Mouse (Mus musculus) c-Kit-negative CD71-positive TER-119-positive erythroid progenitor cells, embryonic 14.5 days (primary cell): ENCODE results near the gene Uqcc3.
"Not testable (repeated sequence)": the region's sequence is repeated elsewhere in the genome, so short reads cannot be mapped to it uniquely, and the experiment has no call there.

Experiments
- DNase-seq: peaks from one replicate; pipeline ENCODE4 v3.0.0-alpha.2; 2013; ENCODE audit warnings: low read depth, low spot score

Uqcc3 gene

DNA sequence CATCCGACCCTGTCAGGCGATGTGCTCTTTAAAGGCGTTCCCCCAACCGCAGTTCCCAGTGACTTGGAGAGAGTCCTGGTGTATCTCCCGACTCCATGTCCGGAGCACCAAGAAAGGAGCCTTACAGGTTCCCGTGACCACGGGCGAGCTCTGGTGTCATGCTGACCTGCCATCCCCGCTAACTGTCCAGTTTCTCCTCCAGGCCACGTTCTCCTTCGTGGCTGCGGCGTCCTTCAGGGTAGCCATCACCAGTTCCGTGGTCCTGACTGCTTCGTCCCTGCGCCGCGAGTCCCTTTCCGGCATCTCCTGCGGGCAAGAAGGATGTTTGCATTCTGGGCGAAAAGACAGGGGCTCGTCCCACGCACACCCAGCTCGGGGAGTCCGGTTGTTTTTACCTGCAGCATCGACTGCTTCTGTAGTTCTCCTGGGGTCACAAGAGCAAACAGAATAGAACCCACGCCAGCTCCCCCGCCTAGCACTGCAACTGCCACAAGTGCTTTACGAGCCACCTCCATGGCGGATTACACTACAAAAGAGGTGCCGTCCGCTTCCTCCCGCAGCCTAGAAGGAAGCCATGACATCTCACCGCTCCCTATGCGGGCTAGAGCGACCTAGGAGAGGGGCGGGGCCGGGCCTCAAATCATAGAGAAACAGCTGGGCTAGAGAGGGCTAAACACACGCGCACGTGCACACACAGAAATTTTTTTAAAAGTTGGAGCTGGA is at the start of gene Uqcc3:
Gene Uqcc3, minus strand, starts transcription at position 613 of the 723 bp plus-strand sequence.
- peak; percentile 72 for DNase-seq

DNA sequence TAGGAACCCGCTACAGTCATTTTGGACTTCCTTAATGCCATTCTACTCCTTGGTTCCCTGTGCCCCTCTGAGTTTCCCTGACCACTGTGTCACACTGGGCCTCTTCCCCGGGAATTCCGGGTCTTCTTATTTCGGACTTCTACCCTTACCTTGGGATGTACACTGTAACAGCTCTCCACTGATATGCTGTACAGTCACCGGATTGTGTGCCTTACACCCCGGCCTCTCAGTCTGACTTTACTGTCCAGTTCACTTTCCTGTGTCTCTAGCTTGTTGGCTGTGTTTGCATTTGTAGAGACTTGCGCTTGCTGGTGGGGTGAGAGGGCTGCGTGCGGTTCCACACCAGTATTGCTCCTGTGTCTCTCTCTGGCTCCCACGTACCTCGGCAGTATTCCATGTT is 49.4 kb upstream of the Uqcc3 start:
- DNase-seq: no peak

DNA sequence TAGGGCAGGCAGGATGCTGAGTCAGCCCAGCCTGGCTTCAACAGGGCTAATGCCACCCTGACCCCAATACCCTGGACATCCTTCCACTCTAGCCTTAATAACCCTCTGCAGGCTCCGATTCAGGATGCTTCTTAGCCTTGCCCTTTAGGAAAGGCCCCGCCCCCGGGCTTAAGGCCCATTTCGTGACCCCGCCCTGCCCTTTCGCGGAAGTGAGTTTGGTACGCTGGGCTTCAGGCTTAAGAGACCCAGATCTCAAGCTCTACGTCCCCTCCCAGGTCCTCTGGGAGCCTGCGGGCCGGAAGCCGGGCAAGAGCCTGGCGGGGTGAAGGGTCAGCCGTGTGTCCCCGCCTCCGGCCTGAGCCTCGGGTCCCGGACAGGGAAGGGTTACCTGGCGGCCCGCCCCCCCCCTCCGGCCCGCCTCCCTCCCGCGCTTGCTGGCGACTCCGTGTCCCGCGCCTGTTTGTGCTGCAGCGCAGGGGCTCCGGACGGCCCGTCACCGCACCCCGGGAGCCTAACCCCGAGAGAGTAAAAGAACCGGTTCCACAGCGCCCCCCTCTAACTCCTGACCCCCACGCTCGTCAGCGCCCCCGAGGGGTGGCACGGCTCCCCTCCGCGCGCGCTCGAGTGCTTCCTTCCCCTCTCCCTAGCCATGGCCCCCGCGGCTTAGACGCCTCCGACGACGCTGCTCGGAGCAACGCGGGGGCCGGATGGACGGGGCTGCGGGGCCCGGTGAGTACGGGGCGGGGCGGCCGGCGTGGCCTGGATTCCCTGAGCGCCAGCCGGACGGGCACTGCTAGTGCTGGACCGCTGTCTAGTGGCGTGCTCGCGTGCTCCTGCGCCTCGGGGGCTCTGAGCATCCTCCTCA is 48.7 kb upstream of the Uqcc3 start, which contains the start of the genes Rom1 and Eml3:
Gene Rom1, minus strand, starts transcription at position 133 of the 865 bp plus-strand sequence.
Gene Eml3, plus strand, starts transcription at position 329 of the 865 bp plus-strand sequence.
- DNase-seq: peak; percentile 71

DNA sequence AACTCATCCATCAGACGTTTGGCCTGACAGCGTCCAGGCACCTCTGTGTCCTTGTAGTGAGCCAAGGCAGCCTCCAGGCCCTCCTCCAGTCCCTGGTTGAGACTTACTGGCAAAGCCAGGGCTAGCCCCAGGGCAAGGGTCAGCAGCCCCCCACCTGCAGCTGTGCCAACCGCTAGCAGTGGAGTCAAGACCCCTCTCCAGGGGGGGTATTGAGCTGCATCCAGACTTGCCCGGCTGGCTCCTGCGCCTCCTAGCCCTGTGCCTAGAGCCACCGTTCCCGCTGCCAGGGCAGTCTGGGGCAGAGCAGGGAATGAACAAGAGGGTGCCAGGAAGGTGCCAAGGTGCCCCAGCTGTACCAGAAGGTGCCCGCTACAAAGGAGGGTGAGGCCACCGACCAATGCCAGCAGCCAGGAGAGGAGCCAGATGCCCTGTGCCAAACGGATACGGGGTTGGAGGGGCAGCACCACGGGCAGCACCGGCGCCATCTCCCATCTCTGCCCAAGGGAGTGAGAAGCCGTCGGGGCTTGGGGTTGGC is 48.0 kb upstream of the Uqcc3 start:
- DNase-seq: no peak

DNA sequence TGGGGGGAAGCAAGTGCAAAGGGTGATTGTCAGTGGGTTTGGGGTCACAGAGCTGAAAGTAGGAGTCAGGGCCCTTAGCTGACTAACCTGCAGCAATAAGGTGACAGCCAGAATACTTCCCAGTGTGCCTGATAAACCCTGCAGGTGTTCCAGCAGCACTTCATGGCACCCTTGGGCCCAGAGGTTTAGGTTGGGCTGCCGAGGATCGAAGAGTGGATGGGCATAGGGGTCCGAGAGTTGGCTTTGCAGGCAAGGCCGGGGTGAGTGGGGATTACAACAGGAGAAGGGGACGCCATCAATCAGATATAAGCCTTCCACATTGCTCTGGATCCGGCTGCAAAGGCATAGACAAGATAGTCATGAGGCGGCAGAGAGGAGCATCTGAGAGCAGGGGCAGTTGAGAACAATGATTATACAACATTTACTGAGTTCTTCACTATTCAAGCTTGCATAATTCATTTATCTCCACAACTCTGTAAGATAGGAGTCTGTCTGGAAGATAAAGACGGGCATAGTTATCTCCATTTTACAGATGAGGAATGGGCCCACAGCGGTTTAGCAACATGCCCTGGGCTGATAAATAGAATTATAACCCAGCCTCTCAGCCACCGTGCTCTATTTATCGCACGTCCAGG is 47.3 kb upstream of the Uqcc3 start:
- no peak for DNase-seq

DNA sequence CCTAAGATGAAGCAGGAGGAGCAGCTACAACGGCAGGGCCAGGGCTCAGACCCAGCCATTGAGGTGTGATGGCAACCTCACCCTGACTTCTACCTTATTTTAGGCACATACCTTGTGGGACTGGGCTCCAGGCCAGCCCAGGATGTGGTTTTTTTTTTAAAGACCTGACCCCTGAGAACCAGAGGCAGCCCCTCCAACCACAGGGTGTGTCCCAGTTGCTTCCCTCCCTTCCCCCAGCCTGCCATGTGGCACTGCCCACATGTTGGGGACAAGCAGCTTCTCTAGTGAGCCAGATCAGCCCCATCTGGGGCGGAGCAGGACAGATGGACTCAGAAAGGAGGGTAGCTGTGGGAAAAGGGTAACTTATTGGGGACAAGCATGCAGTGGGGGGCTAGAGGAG is 46.0 kb upstream of the Uqcc3 start:
- no peak for DNase-seq

DNA sequence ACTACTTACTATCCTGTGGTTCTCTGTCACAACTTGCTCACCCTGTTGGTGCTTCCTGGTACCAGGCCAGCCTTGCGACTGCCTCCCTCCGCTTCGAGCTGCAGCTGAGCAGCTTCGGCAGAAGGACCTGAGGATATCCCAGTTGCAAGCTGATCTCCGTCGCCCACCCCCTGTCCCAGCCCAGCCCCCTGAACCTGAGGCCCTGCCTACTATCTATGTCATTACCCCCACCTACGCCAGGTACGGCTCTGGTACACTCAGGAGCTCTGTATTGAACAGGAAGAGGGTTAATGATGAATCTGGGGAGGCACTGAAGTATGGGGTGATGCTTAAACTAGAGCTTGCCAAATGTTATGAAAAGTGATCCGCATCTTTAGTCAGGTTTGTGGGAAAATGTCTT is 41.0 kb upstream of the Uqcc3 start:
- DNase-seq: no peak

DNA sequence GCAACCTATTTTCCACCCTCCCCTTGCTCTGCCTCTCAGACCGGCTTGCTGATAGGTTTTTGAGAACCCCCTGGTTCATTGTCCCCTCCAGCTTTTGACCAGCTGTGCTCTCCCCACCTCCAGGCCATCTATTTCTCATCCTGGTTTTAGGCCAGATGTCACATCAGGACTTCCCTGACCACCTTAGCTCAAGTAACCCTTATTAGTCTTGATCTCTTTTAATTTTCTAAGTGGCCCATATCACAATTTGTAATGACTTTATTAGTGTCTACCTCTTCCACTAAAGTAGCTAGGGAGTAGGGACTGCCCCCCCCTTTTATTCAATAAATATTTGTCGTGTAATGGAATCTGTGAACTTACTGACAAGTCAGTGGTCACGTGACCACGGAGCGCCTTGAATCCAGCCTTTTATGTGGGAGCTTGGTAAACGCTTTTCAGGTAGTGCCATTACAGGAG is 40.1 kb upstream of the Uqcc3 start:
- peak; percentile 73 for DNase-seq

DNA sequence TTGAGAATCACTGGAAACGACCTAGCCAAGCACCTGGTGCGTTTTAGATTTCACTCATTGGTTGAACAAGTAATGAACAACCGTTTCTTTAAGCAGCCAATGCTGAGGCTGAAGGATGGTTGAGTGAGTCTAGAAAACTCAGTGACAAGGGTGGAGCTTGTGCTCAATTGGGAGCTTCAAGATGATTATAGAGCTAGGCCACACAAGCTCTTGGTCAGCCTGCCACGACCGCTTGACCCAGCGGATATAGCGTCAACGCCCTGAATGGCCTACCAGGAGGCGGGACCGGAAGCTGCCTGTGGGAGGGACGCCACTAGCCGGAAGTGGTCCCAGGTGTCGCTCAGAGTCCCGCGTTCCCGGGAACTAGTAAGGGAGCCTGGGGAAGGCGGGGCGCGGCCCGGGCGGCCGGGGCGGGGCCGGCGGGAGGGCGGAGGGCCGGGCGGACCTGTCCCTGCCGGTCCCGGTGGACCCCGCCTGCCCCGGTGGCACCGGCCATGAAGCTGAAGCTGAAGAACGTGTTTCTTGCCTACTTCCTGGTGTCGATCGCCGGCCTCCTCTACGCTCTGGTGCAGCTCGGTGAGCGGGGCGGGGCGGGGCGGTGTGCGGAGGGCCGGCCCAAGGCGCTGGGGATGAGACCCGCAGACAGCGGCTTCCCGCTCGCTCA is 39.5 kb upstream of the Uqcc3 start, which contains the start of gene B3gat3:
Gene B3gat3, plus strand, starts transcription at position 302 of the 664 bp plus-strand sequence.
- DNase-seq: peak; percentile 86

DNA sequence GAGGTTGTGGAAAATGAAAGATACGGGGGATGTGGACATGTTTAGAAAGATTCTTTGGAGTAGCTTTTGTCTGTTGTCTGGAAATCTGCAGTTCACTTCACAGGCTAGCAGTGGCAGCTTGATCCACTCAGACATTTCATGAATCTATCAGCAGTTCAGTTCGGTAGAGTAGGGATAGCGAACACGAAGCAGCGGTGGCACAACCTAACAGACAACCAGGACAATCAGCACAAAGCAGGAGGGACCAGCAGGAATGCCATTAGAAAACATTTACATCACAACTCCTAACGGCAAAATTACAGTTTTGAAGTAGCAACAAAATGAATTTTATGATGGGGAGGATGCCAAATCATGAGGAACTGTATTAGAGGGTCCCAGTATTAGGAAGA is 39.0 kb upstream of the Uqcc3 start:
- DNase-seq: no peak

DNA sequence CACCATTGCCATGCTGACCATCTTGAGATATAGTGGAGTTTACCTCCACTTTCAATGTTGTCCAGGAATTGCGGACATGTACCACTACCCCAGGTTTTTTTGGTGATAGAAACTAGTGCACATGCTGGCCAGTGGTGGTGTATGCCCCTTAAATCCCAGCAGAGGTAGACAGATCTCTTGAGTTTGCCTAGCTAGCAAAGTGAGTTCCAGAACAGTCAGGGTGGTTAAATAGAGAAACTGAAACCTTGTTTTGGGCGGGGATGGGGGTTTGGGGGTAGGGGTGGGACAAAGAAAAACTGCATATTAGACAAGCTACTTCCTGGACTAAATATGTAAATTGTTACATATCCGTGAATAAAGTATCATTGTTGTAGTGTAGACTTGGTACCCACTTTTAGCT is 38.3 kb upstream of the Uqcc3 start:
- no peak for DNase-seq

DNA sequence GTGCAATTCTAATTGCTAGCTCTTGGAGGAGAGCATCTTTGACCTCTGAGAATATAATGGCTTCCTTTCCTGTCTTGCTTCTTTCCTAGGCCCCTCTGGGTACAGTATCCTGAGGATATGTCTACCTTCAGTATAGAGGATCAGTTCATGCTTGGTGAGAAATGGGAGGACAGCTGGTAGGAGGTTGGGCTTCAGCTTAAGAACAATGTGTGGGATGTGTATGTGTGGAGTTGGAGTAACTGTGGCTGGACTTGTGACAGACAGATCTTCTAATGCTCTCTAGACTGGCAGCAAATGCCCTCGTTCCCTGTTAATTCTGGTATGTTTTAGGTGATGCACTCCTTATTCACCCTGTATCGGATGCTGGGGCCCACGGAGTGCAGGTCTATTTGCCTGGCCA is 33.5 kb upstream of the Uqcc3 start:
- DNase-seq: no peak

DNA sequence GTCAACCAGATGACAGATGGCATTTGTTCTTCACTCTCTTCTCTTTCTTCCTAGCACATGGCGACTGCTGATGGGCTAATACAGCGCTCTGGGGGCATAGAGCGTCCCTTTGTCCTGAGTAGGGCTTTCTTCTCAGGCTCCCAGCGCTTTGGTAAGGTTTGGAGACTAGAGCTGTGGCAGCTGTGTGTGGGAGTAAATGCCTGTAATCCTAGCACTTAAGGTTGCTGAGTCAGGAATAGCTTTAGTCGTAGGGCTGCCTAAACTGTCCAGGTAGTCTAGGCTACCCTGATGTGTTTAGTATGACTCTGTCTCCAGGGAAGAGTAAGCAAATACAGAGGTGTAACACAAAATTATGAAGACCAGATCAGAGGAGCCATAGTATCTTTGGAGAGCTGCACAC is 31.1 kb upstream of the Uqcc3 start:
- DNase-seq: no peak

DNA sequence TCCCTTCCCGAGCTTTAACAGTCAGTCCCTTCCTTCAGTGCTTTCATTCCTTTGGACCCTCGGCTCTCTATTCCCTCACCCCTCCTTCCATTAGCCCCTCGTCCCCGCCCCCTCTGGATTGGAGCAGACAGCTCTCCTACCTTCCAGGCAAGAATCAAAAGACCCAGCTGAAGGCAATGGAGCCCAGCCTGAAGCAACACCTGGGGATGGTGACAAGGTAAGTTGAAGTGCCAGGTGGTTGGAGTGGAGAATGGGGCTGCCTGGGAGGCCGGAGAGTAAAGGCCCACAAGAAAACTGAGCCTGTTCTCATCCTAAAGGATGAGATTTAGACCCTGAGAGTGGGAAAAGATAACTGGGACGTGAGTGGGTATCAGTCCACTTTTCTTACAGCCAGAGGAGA is 27.8 kb upstream of the Uqcc3 start:
- DNase-seq: no peak

DNA sequence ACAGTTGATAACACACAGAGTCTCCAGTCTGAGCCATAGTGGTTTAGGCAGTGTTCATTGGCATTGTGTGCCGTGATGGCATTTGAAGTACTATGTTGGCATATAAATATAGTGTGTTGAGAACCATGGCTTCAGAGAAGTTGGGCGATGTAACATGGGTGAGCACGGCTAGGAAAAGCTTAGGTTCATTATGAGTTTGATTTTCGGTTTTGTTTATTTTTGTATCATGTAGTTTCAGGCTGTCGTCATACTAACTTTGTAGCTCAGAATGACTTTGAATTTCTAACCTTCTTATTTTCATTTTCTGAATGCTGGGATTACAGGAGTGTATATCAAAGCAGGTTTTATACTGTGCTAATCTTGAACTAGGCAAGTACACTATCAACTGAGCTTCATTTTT is 22.7 kb upstream of the Uqcc3 start:
- DNase-seq: no peak

DNA sequence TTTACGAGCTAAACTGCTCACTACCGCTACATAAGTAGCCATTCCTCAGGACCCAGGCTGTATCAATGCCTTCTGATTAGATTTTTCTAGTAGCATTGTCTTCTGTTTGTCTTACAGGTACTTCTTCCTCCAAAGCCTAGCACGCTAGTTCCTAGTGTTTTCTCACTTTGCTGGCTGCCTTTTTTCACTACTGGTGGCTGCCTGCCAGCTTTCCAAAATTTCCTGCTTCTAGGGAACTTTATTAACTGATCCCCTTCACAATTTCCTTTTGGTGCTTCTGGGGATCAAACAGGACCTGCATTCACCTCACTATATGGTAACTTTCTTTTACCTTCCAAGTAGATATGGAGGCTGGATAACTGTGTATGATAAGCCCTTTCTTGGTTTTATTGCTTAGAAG is 18.4 kb upstream of the Uqcc3 start:
- DNase-seq: no peak

DNA sequence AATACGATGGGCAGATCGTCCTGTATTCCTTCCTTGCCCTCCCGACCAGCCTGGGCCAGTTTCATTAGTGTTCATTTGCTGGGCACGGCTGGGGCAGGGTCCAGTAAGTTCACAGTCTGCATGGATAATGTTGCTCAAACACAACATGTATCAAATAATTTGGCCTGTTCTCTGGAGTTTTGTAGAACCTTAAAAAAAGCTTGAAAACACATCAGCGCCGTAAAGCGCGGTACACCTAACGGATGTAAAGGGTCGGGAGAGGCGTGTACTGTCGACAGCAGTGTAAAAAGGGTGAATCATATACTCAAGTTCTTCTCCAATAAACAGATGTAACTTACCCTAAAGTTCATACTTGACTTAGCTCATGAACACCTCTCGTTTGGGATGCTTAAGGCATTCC is 17.9 kb upstream of the Uqcc3 start:
- DNase-seq: no peak

DNA sequence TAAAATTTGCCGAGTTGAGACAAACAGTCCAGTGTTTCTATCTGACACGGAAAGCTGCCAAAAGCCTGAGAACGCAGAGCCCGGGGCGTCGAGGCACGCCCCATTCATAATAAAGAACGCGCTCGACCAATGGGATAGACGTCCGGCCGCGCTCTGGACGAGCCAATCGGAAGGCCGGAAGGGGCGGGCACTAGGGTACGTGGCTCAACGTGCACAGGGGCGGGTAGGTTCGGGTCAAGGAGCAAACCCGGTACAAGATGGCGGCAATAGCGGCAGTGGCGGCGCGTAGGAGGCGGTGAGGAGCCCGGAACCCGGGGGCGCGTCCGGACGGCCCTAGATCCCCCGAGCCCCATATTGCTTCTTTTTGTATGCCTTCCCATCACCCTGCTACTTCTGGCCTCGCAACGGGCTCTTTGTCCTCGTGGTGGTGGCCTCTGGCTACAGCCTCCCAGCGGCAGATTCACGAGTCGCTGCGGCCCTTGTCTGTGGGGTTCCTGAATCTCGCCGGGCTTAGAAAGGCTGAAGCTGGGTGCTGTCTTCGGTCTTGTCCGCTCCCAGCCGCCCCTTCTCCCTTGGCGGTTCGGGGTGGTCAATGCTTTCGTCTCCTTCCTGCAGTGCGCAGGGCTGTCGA is 17.3 kb upstream of the Uqcc3 start, which contains the start of gene Ganab:
Gene Ganab, plus strand, starts transcription at position 207 of the 631 bp plus-strand sequence.
- peak; percentile 95 for DNase-seq

DNA sequence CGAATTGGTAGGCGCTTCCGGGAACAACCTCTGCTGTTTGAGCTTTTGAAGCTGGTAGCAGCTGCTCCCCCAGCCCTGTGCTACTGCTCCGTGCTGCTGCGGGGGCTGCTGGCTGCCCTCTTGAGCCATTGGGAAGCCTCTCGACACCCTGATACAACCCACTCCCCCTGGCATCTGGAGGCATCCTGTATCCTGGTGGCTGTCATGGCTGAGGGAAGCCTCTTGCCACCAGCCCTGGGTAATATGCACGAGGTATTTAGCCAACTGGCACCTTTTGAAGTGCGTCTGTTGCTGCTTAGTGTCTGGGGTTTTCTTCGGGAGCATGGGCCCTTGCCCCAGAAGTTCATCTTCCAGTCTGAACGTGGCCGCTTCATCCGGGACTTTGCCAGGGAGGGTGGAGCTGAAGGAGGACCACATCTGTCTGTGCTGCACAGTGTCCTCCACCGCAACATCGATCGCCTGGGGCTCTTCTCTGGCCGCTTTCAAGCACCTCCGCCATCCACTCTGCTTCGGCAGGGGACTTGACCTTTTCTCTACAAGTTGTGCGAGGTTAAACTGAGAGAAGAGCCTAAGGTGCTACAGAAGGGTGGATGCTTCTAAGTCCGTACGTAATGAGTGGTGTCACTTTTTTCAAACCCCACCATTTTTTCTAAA is 16.6 kb upstream of the Uqcc3 start:
- DNase-seq: not testable (repeated sequence)

DNA sequence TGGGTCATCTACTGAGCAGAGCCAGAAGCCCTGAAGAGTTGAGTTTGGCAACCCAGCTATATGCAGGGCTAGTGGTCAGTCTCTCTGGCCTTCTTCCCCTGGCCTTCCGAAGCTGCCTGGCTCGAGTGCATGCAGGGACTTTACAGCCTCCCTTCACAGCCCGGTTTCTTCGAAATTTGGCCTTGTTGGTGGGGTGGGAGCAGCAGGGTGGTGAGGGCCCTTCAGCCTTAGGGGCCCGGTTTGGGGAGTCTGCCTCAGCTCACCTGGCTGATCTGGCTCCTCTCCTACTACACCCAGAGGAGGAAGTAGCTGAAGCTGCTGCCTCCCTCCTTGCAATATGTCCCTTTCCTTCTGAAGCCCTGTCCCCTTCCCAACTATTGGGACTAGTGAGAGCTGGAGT is 15.5 kb upstream of the Uqcc3 start:
- DNase-seq: not testable (repeated sequence)
